Comparison of ENCODE assay signal across 8 mouse cellular contexts in the genomic region with DNA sequence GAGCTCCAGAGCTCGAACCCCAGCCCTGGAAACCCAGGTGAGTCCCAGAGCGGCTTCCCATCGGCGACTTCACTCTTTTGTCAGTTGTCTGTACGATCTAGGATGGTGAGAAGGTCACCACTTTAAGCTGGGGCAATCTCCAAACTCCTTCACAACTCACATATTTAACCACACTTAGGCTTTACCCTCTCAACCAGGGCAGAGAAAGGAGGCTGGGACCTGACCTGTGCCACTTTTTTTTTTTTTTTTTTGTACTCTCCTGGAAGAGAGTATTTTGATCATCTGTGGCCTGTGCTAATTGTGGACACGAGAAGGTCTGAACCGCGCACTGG. TPM values are rescaled to one million over a fixed set of nuclear protein-coding genes. Genes with fewer than 3 reads are reported as not detected.
DNase-seq lines count a peak whose midpoint lies in the region; ATAC-seq and TF ChIP-seq lines count a peak whose summit lies in the region.

No protein-coding gene starts in this region.

- peak overlapping the region; percentile 58 for H3K9ac ChIP-seq in hindbrain, embryonic 15.5 days
- H3K9ac ChIP-seq in midbrain, embryonic 12.5 days (replicated peaks) = peak overlapping the region; percentile 61

- 0 out of 2 replicates have a peak, but pooled peaks have one; percentile 57 for ATAC-seq in hindbrain, embryonic 15.5 days (ENCODE audit: low FRiP score, low read depth)
- ATAC-seq in midbrain, embryonic 12.5 days (ENCODE audit: low FRiP score, low read depth) = no peak

- peak overlapping the region; percentile 77 for H3K4me3 ChIP-seq in kidney, adult 2 months (ENCODE audit: insufficient read depth, low read depth, low read length)
- peak overlapping the region; percentile 78 for H3K4me3 ChIP-seq in bone marrow, adult 2 months (replicated peaks; ENCODE audit: control insufficient read depth, low read depth, low read length)
- peak overlapping the region; percentile 59 for H3K4me3 ChIP-seq in hindbrain, embryonic 15.5 days
- peak overlapping the region; percentile 54 for H3K4me3 ChIP-seq in midbrain, embryonic 12.5 days

- WGBS in kidney, adult 2 months = 0% methylated on average over 8 of the region's 8 CpGs
- WGBS in bone marrow, adult 2 months = 13% methylated on average over 8 of the region's 8 CpGs
- 19% methylated on average over 8 of the region's 8 CpGs for WGBS in hindbrain, embryonic 15.5 days
- WGBS in midbrain, embryonic 12.5 days = 23% methylated on average over 8 of the region's 8 CpGs

- DNase-seq in kidney, adult 2 months = no peak
- DNase-seq in kidney, postnatal 10 days = no peak
- DNase-seq in layer of hippocampus, adult 9-10 months (ENCODE audit: low spot score) = no peak
- no peak for DNase-seq in embryo, embryonic 9.5 days (ENCODE audit: extremely low spot score)
- DNase-seq in cerebellum, postnatal 14 days = no peak

- no peaks in the 10 kb centered on the region for H3K27me3 ChIP-seq in kidney, adult 2 months (replicated peaks; ENCODE audit: control insufficient read depth, insufficient read depth, low read length)
- H3K27me3 ChIP-seq in hindbrain, embryonic 15.5 days = no peaks in the 10 kb centered on the region
- H3K27me3 ChIP-seq in midbrain, embryonic 12.5 days = peaks cover 3% of the 10 kb centered on the region; the same call in 1 of the 2 replicates

- H3K27ac ChIP-seq in kidney, adult 2 months (ENCODE audit: insufficient read depth, low read depth, low read length) = peak overlapping the region; percentile 63; the same call in 1 of the 2 replicates
- peak overlapping the region; percentile 79 for H3K27ac ChIP-seq in bone marrow, adult 2 months (ENCODE audit: control insufficient read depth, insufficient read depth, low read depth, low read length, poor library complexity)
- H3K27ac ChIP-seq in hindbrain, embryonic 15.5 days (replicated peaks) = peak overlapping the region; percentile 63; the same call in 1 of the 2 replicates
- H3K27ac ChIP-seq in midbrain, embryonic 12.5 days (replicated peaks) = no peak overlapping the region

- H3K36me3 ChIP-seq in kidney, adult 2 months (ENCODE audit: control insufficient read depth, insufficient read depth, low read length) = no peaks in the 10 kb centered on the region
- H3K36me3 ChIP-seq in hindbrain, embryonic 15.5 days = no peaks in the 10 kb centered on the region
- no peaks in the 10 kb centered on the region for H3K36me3 ChIP-seq in midbrain, embryonic 12.5 days

- peaks cover 2% of the 10 kb centered on the region; the same call in 1 of the 2 replicates for H3K4me1 ChIP-seq in kidney, adult 2 months (ENCODE audit: control insufficient read depth, insufficient read depth, low read length)
- no peaks in the 10 kb centered on the region; the same call in 1 of the 2 replicates for H3K4me1 ChIP-seq in bone marrow, adult 2 months (ENCODE audit: control insufficient read depth, insufficient read depth, low read length)
- H3K4me1 ChIP-seq in hindbrain, embryonic 15.5 days (replicated peaks) = peaks cover 9% of the 10 kb centered on the region; the same call in 1 of the 2 replicates
- H3K4me1 ChIP-seq in midbrain, embryonic 12.5 days = no peaks in the 10 kb centered on the region

- no peak for TF ChIP-seq CTCF in kidney, adult 2 months (conservative IDR thresholded peaks at IDR 0.05; ENCODE audit: insufficient read depth, insufficient read length, low read depth, low read length)
- no peak for TF ChIP-seq CTCF in bone marrow, adult 2 months (IDR thresholded peaks at IDR 0.05; ENCODE audit: control insufficient read depth, insufficient read depth, low read length)

- TF ChIP-seq POLR2A in kidney, adult 2 months (IDR thresholded peaks at IDR 0.05; ENCODE audit: low read depth, low read length) = no peak
- no peak for TF ChIP-seq POLR2A in bone marrow, adult 2 months (IDR thresholded peaks at IDR 0.05; ENCODE audit: borderline replicate concordance, control insufficient read depth, low read depth, low read length)

- no peaks in the 10 kb centered on the region for H3K9me3 ChIP-seq in hindbrain, embryonic 15.5 days
- no peaks in the 10 kb centered on the region for H3K9me3 ChIP-seq in midbrain, embryonic 12.5 days

- peak overlapping the region; percentile 56 for H3K4me2 ChIP-seq in hindbrain, embryonic 15.5 days
- peak overlapping the region; percentile 54 for H3K4me2 ChIP-seq in midbrain, embryonic 12.5 days (replicated peaks)

RNA-seq across cellular contexts. Expression of a gene that starts 0.2 kb away (rescaled TPM):
- polyA plus RNA-seq in kidney, adult 2 months (2012; rRNA removed) = 4.4 and 5.0 TPM in 2 replicates
- 0.59 and 5.5 TPM in 2 replicates for polyA plus RNA-seq in bone marrow, adult 2 months (2011; ENCODE audit: insufficient read depth, insufficient read length, low replicate concordance, missing spikeins)
- 12.5 and 14.0 TPM in 2 replicates for polyA plus RNA-seq in hindbrain, embryonic 15.5 days (2015; fragmentation: Nextera tagmentation; extraction: Ambion mirVana)
- polyA plus RNA-seq in midbrain, embryonic 12.5 days (2016; fragmentation: Nextera tagmentation; extraction: Ambion mirVana) = 27.8 and 28.0 TPM in 2 replicates

RNA-seq across cellular contexts. Expression of a gene that starts 11.8 kb away (rescaled TPM):
- polyA plus RNA-seq in kidney, adult 2 months (2012; rRNA removed) = 532 and 542 TPM in 2 replicates
- 160 and 387 TPM in 2 replicates for polyA plus RNA-seq in bone marrow, adult 2 months (2011; ENCODE audit: insufficient read depth, insufficient read length, low replicate concordance, missing spikeins)
- polyA plus RNA-seq in hindbrain, embryonic 15.5 days (2015; fragmentation: Nextera tagmentation; extraction: Ambion mirVana) = 401 and 490 TPM in 2 replicates
- 288 and 289 TPM in 2 replicates for polyA plus RNA-seq in midbrain, embryonic 12.5 days (2016; fragmentation: Nextera tagmentation; extraction: Ambion mirVana)

RNA-seq across cellular contexts. Expression of a gene that starts 15.6 kb away (rescaled TPM):
- polyA plus RNA-seq in kidney, adult 2 months (2012; rRNA removed) = 11.8 and 16.4 TPM in 2 replicates
- 10.5 and 12.7 TPM in 2 replicates for polyA plus RNA-seq in bone marrow, adult 2 months (2011; ENCODE audit: insufficient read depth, insufficient read length, low replicate concordance, missing spikeins)
- 22.4 and 23.6 TPM in 2 replicates for polyA plus RNA-seq in hindbrain, embryonic 15.5 days (2015; fragmentation: Nextera tagmentation; extraction: Ambion mirVana)
- 36.8 and 37.5 TPM in 2 replicates for polyA plus RNA-seq in midbrain, embryonic 12.5 days (2016; fragmentation: Nextera tagmentation; extraction: Ambion mirVana)
